Mouse (Mus musculus): ENCODE results near the gene Kif2c. TPM values are rescaled to one million over a fixed set of nuclear protein-coding genes. Genes with fewer than 3 reads are reported as not detected.

Gene Kif2c
- polyA plus RNA-seq, 1 experiment from 2014 or later, result 77.5 TPM

DNA sequence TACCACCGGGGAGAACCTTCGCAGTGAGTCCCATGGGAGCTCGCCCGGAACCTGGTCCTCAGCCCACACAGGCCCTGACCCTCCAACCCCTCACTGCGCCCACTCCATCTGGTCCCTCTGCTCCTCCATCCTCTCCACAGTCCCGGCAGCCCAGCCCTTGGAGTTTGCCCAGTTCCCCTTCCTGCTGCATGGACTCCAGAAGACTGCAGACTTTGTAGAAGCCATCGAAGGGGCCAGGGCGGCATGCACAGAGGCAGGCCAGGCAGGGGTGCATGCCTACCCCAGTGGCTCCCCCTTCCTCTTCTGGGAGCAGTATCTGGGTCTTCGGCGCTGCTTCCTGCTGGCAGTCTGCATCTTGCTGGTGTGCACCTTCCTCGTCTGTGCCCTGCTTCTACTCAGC, 71.5 kb downstream of the Kif2c start:
- Histone ChIP-seq H3K4me2 (replicated peaks; ENCODE audit: low read depth, low read length) (no peak overlapping the region), H3K4me1 (replicated peaks; ENCODE audit: control insufficient read depth, insufficient read depth, low read length) (no peaks in the 10 kb centered on the region), H3K27me3 (ENCODE audit: control insufficient read depth, insufficient read depth, low read length) (no peaks in the 10 kb centered on the region), H3K4me3 (ENCODE audit: low read depth, low read length) (no peak overlapping the region), H3K9ac (ENCODE audit: low read depth, low read length) (no peak overlapping the region), H3K9me3 (ENCODE audit: control insufficient read depth, low read length) (no peaks in the 10 kb centered on the region), H3K27ac (ENCODE audit: low read depth, low read length) (no peak overlapping the region), H3K36me3 (ENCODE audit: control insufficient read depth, insufficient read depth, low read length) (no peaks in the 10 kb centered on the region)
- ATAC-seq (ENCODE audit: low FRiP score), result no peak
- no peak for DNase-seq (ENCODE audit: low spot score)
- 93% methylated on average over 11 of the region's 11 CpGs for WGBS

DNA sequence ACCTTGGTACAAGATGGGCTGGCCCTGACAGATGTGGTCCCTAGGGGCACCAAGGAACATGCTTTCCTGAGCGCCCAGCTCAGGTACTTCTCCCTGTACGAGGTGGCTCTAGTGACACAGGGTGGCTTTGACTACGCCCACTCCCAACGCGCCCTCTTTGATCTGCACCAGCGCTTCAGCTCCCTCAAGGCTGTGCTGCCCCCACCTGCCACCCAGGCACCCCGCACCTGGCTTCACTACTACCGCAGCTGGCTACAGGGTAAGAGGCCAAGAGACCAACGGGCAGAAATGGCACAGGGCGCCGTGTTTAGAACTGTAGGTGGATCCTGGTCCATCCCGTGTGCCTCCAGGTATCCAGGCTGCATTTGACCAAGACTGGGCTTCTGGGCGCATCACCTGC, 72.2 kb downstream of the Kif2c start:
- H3K9ac ChIP-seq (ENCODE audit: low read depth, low read length), result no peak overlapping the region
- no peaks in the 10 kb centered on the region for H3K9me3 ChIP-seq (ENCODE audit: control insufficient read depth, low read length)
- H3K36me3 ChIP-seq (ENCODE audit: control insufficient read depth, insufficient read depth, low read length), result no peaks in the 10 kb centered on the region
- H3K4me2 ChIP-seq (replicated peaks; ENCODE audit: low read depth, low read length), result no peak overlapping the region
- no peaks in the 10 kb centered on the region for H3K27me3 ChIP-seq (ENCODE audit: control insufficient read depth, insufficient read depth, low read length)
- no peaks in the 10 kb centered on the region for H3K4me1 ChIP-seq (replicated peaks; ENCODE audit: control insufficient read depth, insufficient read depth, low read length)
- no peak overlapping the region for H3K4me3 ChIP-seq (ENCODE audit: low read depth, low read length)
- no peak for ATAC-seq (ENCODE audit: low FRiP score)
- no peak overlapping the region for H3K27ac ChIP-seq (ENCODE audit: low read depth, low read length)
- no peak for DNase-seq (ENCODE audit: low spot score)
- 93% methylated on average over 13 of the region's 13 CpGs for WGBS

Other genes starting within 250 kb of the Kif2c start
- gene Urod, start 188.2 kb downstream of the Kif2c start, polyA plus RNA-seq (2014; fragmentation: Nextera tagmentation; extraction: Ambion mirVana), result 97.3 and 110 TPM in 2 replicates
- 7.8 and 12.6 TPM in 2 replicates for gene Hectd3, start 187.3 kb downstream of the Kif2c start, polyA plus RNA-seq (2014; fragmentation: Nextera tagmentation; extraction: Ambion mirVana)
- 51.9 and 53.0 TPM in 2 replicates for gene Eif2b3, start 163.2 kb downstream of the Kif2c start, polyA plus RNA-seq (2014; fragmentation: Nextera tagmentation; extraction: Ambion mirVana)
- 1.4 and 1.9 TPM in 2 replicates for gene Ptch2, start 86.6 kb downstream of the Kif2c start, polyA plus RNA-seq (2014; fragmentation: Nextera tagmentation; extraction: Ambion mirVana)
- gene Btbd19, start 56.9 kb downstream of the Kif2c start, polyA plus RNA-seq (2014; fragmentation: Nextera tagmentation; extraction: Ambion mirVana), result 3.6 and 3.8 TPM in 2 replicates
- gene Tctex1d4, start 55.8 kb downstream of the Kif2c start, polyA plus RNA-seq (2014; fragmentation: Nextera tagmentation; extraction: Ambion mirVana), result 0.60 TPM in 1 of 2 replicates, not detected in the other
- 31.3 and 37.1 TPM in 2 replicates for gene Plk3, start 48.7 kb downstream of the Kif2c start, polyA plus RNA-seq (2014; fragmentation: Nextera tagmentation; extraction: Ambion mirVana)
- 779 and 892 TPM in 2 replicates for gene Rps8, start 26.4 kb downstream of the Kif2c start, polyA plus RNA-seq (2014; fragmentation: Nextera tagmentation; extraction: Ambion mirVana)
- gene Tmem53, start 69.3 kb upstream of the Kif2c start, polyA plus RNA-seq (2014; fragmentation: Nextera tagmentation; extraction: Ambion mirVana), result 11.4 and 13.1 TPM in 2 replicates
- gene Armh1, start 69.5 kb upstream of the Kif2c start, polyA plus RNA-seq (2014; fragmentation: Nextera tagmentation; extraction: Ambion mirVana), result 0.53 TPM in 1 of 2 replicates, not detected in the other

Data from hindbrain, embryonic 11.5 days (tissue).